Mouse (Mus musculus): ENCODE results near the gene Gm10413.
"Not testable (repeated sequence)": the region's sequence is repeated elsewhere in the genome, so short reads cannot be mapped to it uniquely, and the experiment has no call there.

The Gm10413 gene

GRCm38 (mm10) chr14:3394793-3395192, at the start of gene Gm10413:
Gene Gm10413, plus strand, starts transcription at chr14:3395093.
- DNase-seq (ENCODE audit: low spot score in 2 of 2) = not testable (repeated sequence)

- not testable (repeated sequence) for DNase-seq (ENCODE audit: low spot score in 2 of 2)
Measured at GRCm38 (mm10) chr14:3412314-3412713, 17.4 kb downstream of the Gm10413 start, which contains the start of gene Gm10409. Gene Gm10409, plus strand, starts transcription at chr14:3412614.

- DNase-seq (ENCODE audit: low spot score in 2 of 2) = not testable (repeated sequence)
Measured at GRCm38 (mm10) chr14:3427803-3428202, 32.9 kb downstream of the Gm10413 start, which contains the start of gene Gm3005. Gene Gm3005, plus strand, starts transcription at chr14:3428103.

GRCm38 (mm10) chr14:3449079-3449478, 54.2 kb downstream of the Gm10413 start, which contains the start of gene Gm10408:
Gene Gm10408, plus strand, starts transcription at chr14:3449379.
- not testable (repeated sequence) for DNase-seq (ENCODE audit: low spot score in 2 of 2)
